Mouse (Mus musculus) A20 (cell line): ENCODE results near the gene Maml1.

ENCODE experiments used
- DNase-seq: peaks from one replicate; pipeline ENCODE4 v3.0.0-alpha.2; 2011; ENCODE audit warnings: low read depth, low spot score

Gene Maml1

GRCm38 (mm10) chr11:50222559-50223276 lies 69.4 kb downstream of the Maml1 start:
- DNase-seq, result peak; percentile 43

GRCm38 (mm10) chr11:50219833-50220232 lies 72.3 kb downstream of the Maml1 start:
- no peak for DNase-seq

- no peak for DNase-seq
These were observed 74.3 kb downstream of the Maml1 start for GRCm38 (mm10) chr11:50217811-50218210.

- DNase-seq, result peak; percentile 39
These were observed 75.3 kb downstream of the Maml1 start for GRCm38 (mm10) chr11:50216724-50217366.

- no peak for DNase-seq
These were observed 76.5 kb downstream of the Maml1 start for GRCm38 (mm10) chr11:50215633-50216032.

- no peak for DNase-seq
These were observed 77.5 kb downstream of the Maml1 start for GRCm38 (mm10) chr11:50214631-50215030.

GRCm38 (mm10) chr11:50212848-50213758 lies 79.0 kb downstream of the Maml1 start:
- peak; percentile 59 for DNase-seq

GRCm38 (mm10) chr11:50212060-50212739 lies 79.9 kb downstream of the Maml1 start:
- DNase-seq, result peak; percentile 50

GRCm38 (mm10) chr11:50211322-50212059 lies 80.6 kb downstream of the Maml1 start:
- no peak for DNase-seq

- peak; percentile 91 for DNase-seq
These were observed 81.5 kb downstream of the Maml1 start, which contains the start of the genes Sqstm1 and Mgat4b for GRCm38 (mm10) chr11:50210505-50211151. Gene Sqstm1 (minus strand): TSS chr11:50210827. Gene Mgat4b (plus strand): TSS chr11:50210890.

GRCm38 (mm10) chr11:50210101-50210504 lies 82.0 kb downstream of the Maml1 start:
- DNase-seq, result peak; percentile 97

- DNase-seq, result no peak
These were observed 84.1 kb downstream of the Maml1 start for GRCm38 (mm10) chr11:50208039-50208438.

GRCm38 (mm10) chr11:50207344-50207743 lies 84.8 kb downstream of the Maml1 start:
- no peak for DNase-seq

GRCm38 (mm10) chr11:50206037-50206436 lies 86.1 kb downstream of the Maml1 start:
- no peak for DNase-seq
